Mouse (Mus musculus) ovary, postnatal 36 days (tissue): ENCODE measurements around the gene Gm8265.
"Not testable (repeated sequence)": the region's sequence is repeated elsewhere in the genome, so short reads cannot be mapped to it uniquely, and the experiment has no call there.

ENCODE experiments used
- DNase-seq: peaks from one replicate; pipeline ENCODE4 v3.0.0; 2022; ENCODE audit warnings: low spot score, mixed read lengths

Gene Gm8265

DNA sequence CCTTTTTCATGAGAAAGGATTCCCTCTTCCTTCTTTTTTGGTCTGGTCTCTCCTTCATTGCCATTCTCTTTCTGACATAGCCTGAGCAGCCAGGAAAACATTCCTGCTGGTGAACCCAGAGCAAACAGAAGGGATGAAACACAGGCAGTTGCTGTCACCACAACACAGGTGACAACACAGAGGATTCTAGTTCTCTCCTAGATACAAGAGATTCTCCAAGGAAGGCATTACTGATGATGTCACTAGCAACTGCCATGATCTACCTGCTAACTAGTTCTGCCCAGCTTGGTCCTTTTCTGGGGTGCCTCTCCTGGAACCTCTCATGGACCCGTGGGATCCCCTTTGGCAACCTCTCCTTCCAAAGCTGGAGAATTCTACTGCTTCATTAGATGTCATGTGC is at the start of gene Gm8265:
Gene Gm8265, minus strand, starts transcription at position 101 of the 400 bp plus-strand sequence.
- DNase-seq = not testable (repeated sequence)
